Mouse (Mus musculus) cerebellum, adult 11 months (tissue): ENCODE results near the gene Ptprm.

Experiments
- DNase-seq: peaks from one replicate; pipeline ENCODE4 v3.0.0; 2022

Gene Ptprm

GRCm38 (mm10) chr17:66761326-66762296 lies 592.6 kb downstream of the Ptprm start:
- DNase-seq: no peak

- DNase-seq: no peak
Observed at GRCm38 (mm10) chr17:66757025-66757511, 597.2 kb downstream of the Ptprm start.

GRCm38 (mm10) chr17:66756500-66756899 lies 597.8 kb downstream of the Ptprm start:
- no peak for DNase-seq

GRCm38 (mm10) chr17:66755191-66755654 lies 599.0 kb downstream of the Ptprm start:
- DNase-seq: peak; percentile 12

- DNase-seq: no peak
Observed at GRCm38 (mm10) chr17:66754208-66754865, 599.9 kb downstream of the Ptprm start.

- no peak for DNase-seq
Observed at GRCm38 (mm10) chr17:66751746-66752145, 602.5 kb downstream of the Ptprm start.

- DNase-seq: no peak
Observed at GRCm38 (mm10) chr17:66750481-66751206, 603.6 kb downstream of the Ptprm start.

GRCm38 (mm10) chr17:66749976-66750375 lies 604.3 kb downstream of the Ptprm start:
- no peak for DNase-seq

- DNase-seq: no peak
Observed at GRCm38 (mm10) chr17:66746506-66746905, 607.8 kb downstream of the Ptprm start.

- DNase-seq: no peak
Observed at GRCm38 (mm10) chr17:66743321-66743720, 610.9 kb downstream of the Ptprm start.

- DNase-seq: no peak
Observed at GRCm38 (mm10) chr17:66738779-66739345, 615.4 kb downstream of the Ptprm start.

- no peak for DNase-seq
Observed at GRCm38 (mm10) chr17:66738331-66738730, 615.9 kb downstream of the Ptprm start.

GRCm38 (mm10) chr17:66736450-66736849 lies 617.8 kb downstream of the Ptprm start:
- DNase-seq: no peak

- no peak for DNase-seq
Observed at GRCm38 (mm10) chr17:66733541-66733940, 620.7 kb downstream of the Ptprm start.

- DNase-seq: no peak
Observed at GRCm38 (mm10) chr17:66729979-66730378, 624.3 kb downstream of the Ptprm start.

GRCm38 (mm10) chr17:66720992-66721351 lies 633.3 kb downstream of the Ptprm start:
- no peak for DNase-seq

GRCm38 (mm10) chr17:66720200-66720991 lies 633.9 kb downstream of the Ptprm start:
- no peak for DNase-seq

GRCm38 (mm10) chr17:66712456-66713205 lies 641.6 kb downstream of the Ptprm start:
- no peak for DNase-seq

- DNase-seq: no peak
Observed at GRCm38 (mm10) chr17:66711221-66712016, 642.8 kb downstream of the Ptprm start.

GRCm38 (mm10) chr17:66710568-66710967 lies 643.7 kb downstream of the Ptprm start:
- DNase-seq: no peak
